Mouse (Mus musculus) forebrain, postnatal 0 days (tissue): Measurements from ENCODE around the gene Slc1a3. TPM values are rescaled to one million over a fixed set of nuclear protein-coding genes. Genes with fewer than 3 reads are reported as not detected.

Experiments
- ATAC-seq: fragments of 200-750 bp; cut with Nextera tagmentation; 2 replicates; pipeline ENCODE4 v1.8.0; 2017; ENCODE audit warnings: mild to moderate bottlenecking, moderate library complexity
- DNase-seq: peaks from one replicate; pipeline ENCODE4 v3.0.0-alpha.2; 2015
- H3K27ac ChIP-seq: fragments of 300-500 bp; sonication (generic); 2 replicates; pipeline ENCODE4 v1.5.1; 2014; ENCODE audit warnings: low read depth, mild to moderate bottlenecking, antibody characterized with exemption, low read length, moderate library complexity, mixed read lengths
- H3K27me3 ChIP-seq: fragments of 300-500 bp; sonication (generic); 2 replicates; pipeline ENCODE4 v1.6.1; 2014; ENCODE audit warnings: mild to moderate bottlenecking, low read length, mixed read lengths; ENCODE audit not compliant: insufficient read depth
- H3K36me3 ChIP-seq: fragments of 300-500 bp; sonication (generic); 2 replicates; pipeline ENCODE4 v1.6.1; 2014; ENCODE audit warnings: mild to moderate bottlenecking, moderate library complexity; ENCODE audit not compliant: insufficient read depth
- H3K4me1 ChIP-seq: fragments of 300-500 bp; sonication (generic); 2 replicates; pipeline ENCODE4 v1.6.1; 2014; ENCODE audit warnings: antibody characterized with exemption; ENCODE audit not compliant: insufficient read depth
- H3K4me2 ChIP-seq: fragments of 300-500 bp; sonication (generic); 2 replicates; pipeline ENCODE4 v1.6.1; 2014; ENCODE audit warnings: low read depth, mild to moderate bottlenecking, moderate library complexity
- H3K4me3 ChIP-seq: fragments of 300-500 bp; sonication (generic); 2 replicates; pipeline ENCODE4 v1.5.1; 2014; ENCODE audit warnings: low read depth, low read length, mixed read lengths
- H3K9ac ChIP-seq: fragments of 300-500 bp; sonication (generic); 2 replicates; pipeline ENCODE4 v1.6.1; 2014; ENCODE audit warnings: mild to moderate bottlenecking
- H3K9me3 ChIP-seq: fragments of 300-500 bp; sonication (generic); 2 replicates; pipeline ENCODE4 v1.6.1; 2016; ENCODE audit warnings: low read length
- CTCF ChIP-seq: sonication (generic); IDR thresholded peaks from 2 replicates; pipeline ENCODE4 v1.5.1; 2016; ENCODE audit warnings: antibody characterized with exemption, control low read depth, low read depth
- WGBS: fragments of 180-500 bp; shearing (Covaris S2); extraction: QIAGEN DNeasy Blood & Tissue Kit; methylation state at CpG from one replicate; pipeline ENCODE4 v1.1.7; 2014; 5-methylcytosine and 5-hydroxymethylcytosine counted together
- polyA plus RNA-seq: library from polyadenylated mRNA; unstranded; fragments of >200 nt; fragmentation: Nextera tagmentation; extraction: Ambion mirVana; gene quantifications from 2 replicates; pipeline ENCODE4 v1.2.1, GENCODE M21; 2015
- total RNA-seq: library from RNA; depleted of rRNA; stranded (reverse); fragments of >200 nt; gene quantifications from 2 replicates; pipeline ENCODE4 v1.2.3, GENCODE M21; 2014

Slc1a3 gene
- total and polyA plus RNA-seq, 2 experiments from 2014 or later: 192 to 234 TPM

DNA sequence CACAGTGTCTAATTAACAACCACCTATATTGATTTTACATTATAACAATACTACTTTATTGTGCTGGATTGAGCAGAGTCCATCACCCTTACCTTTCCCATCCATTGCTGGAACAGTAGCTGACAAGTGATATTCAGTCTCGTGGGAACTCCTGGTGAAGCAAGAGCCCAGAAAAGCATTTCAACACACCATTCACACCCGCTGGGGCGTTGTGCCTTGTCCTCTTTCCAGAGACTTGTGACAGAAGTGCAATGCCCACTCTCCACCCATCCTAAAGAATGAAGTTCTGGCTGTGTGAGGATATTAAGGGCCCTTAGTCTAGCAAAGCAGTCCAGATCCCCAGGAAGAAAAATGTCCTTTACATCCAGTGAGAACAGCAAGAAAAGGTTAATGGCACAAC is 7.9 kb upstream of the Slc1a3 start:
- Histone ChIP-seq H3K4me1 (peaks cover 5% of the 10 kb centered on the region; the same call in 1 of the 2 replicates), H3K4me3 (no peak overlapping the region), H3K36me3 (no peaks in the 10 kb centered on the region), H3K27me3 (no peaks in the 10 kb centered on the region), H3K9ac (no peak overlapping the region), H3K4me2 (no peak overlapping the region), H3K27ac (no peak overlapping the region), H3K9me3 (no peaks in the 10 kb centered on the region)
- no peak for TF ChIP-seq CTCF
- 79% methylated on average over 3 of the region's 3 CpGs for WGBS
- DNase-seq (no peak), ATAC-seq (no peak)

DNA sequence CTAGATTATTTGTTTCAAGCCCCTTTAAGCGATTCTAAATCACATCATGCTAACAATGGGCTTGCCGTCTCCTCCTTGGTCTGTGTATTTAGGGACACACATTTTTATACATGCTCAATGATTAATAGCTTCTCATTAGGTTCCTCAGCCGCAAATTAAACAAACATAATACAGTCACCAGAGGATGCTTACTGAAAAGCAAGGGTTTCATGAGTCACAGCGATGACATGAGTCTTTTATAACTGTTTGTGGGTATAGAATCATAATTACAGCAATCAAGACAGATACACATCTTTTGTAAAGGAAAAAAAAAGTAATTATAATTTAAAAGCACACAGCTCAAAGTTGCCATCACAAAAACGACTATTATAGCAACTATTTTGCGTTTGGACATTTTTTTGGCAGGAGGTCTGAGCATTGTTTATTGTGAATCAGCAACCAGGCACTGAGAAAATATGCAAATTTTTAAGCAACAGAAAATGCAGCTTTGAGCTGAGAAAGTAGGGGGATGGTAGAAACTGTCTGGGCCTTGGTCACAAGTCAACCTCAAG is 6.5 kb upstream of the Slc1a3 start:
- Histone ChIP-seq H3K4me3 (no peak overlapping the region), H3K4me2 (peak overlapping the region; percentile 29; the same call in 1 of the 2 replicates), H3K4me1 (peaks cover 5% of the 10 kb centered on the region; the same call in 1 of the 2 replicates), H3K27ac (no peak overlapping the region), H3K27me3 (no peaks in the 10 kb centered on the region), H3K9me3 (no peaks in the 10 kb centered on the region), H3K36me3 (no peaks in the 10 kb centered on the region), H3K9ac (no peak overlapping the region)
- DNase-seq (peak; percentile 67), ATAC-seq (peak; percentile 68)
- TF ChIP-seq CTCF: no peak
- WGBS: 8% methylated on average over 6 of the region's 6 CpGs

DNA sequence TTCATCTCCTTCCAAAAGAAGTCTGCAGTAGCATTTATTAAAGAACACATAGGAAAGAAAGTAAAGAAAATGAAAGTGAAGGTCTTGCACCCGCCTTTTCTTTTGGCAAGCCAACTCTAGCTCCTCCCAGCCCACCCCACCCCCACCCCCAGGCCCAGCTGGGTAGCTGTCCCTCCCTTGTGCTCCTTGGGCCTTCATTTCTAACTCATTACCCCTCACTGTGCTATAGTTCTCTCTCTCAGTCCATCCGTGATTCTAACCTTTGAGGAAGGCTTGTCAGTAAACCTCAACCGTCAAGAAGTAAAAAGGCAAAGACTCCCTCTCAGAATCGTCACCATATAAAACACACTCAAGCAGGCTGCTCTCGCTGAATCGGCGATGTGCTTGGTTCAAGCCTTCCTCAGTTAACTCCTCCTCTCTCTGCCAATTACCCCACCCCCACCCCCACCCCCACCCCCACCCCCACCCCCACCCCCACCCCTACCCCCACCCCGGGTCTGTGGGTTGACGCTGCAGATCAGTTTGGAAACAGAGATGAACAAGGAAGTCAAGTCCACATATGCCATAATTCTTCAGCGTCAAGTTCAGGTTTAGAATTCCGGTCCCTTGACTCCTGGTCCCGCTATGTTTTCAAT is 5.9 kb upstream of the Slc1a3 start:
- H3K27ac ChIP-seq: no peak overlapping the region
- ATAC-seq: peak; percentile 25

GRCm38 (mm10) chr15:8715666-8716065 is 5.1 kb upstream of the Slc1a3 start:
- Histone ChIP-seq H3K4me3 (no peak overlapping the region), H3K27ac (no peak overlapping the region), H3K9ac (no peak overlapping the region), H3K27me3 (no peaks in the 10 kb centered on the region), H3K4me1 (peaks cover 5% of the 10 kb centered on the region; the same call in 1 of the 2 replicates), H3K4me2 (no peak overlapping the region), H3K9me3 (no peaks in the 10 kb centered on the region), H3K36me3 (no peaks in the 10 kb centered on the region)
- DNase-seq (no peak), ATAC-seq (no peak)
- no peak for TF ChIP-seq CTCF

More for the DNA sequence above, 5.9 kb upstream of the Slc1a3 start:
- H3K36me3 ChIP-seq: no peaks in the 10 kb centered on the region
- peaks cover 5% of the 10 kb centered on the region; the same call in 1 of the 2 replicates for H3K4me1 ChIP-seq
- no peak overlapping the region for H3K9ac ChIP-seq
- no peak for DNase-seq
- no peak for TF ChIP-seq CTCF
- no peaks in the 10 kb centered on the region for H3K27me3 ChIP-seq
- WGBS: 3% methylated on average over 12 of the region's 12 CpGs
- H3K4me2 ChIP-seq: peak overlapping the region; percentile 29
- no peak overlapping the region for H3K4me3 ChIP-seq
- H3K9me3 ChIP-seq: no peaks in the 10 kb centered on the region

DNA sequence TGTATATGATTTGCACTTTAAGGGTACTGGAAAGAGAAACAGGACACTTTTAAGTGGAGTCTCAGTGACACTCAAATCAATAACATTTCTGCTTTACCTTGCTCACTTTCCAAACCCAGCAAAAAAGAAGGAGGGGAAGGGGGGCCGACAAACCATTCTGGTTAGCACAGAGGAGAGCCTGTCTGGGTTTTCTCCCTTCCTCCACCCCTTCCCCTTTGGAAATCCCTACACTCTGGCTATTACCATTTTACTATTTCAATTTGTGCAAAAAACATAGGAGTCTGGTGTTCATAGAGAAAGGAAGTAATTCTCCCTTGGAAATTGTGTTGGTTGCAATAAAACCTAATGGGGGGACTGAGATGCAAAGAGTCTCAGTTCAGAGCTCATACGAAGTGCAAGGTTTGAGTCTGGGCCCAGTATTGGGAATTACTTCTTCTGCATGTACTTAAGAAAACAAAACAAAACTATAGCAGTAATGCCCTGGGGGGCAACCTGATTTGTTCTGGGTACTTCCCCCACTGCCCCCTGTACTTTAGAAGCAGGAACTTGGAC is 1.9 kb upstream of the Slc1a3 start:
- no peaks in the 10 kb centered on the region for H3K9me3 ChIP-seq
- DNase-seq: no peak
- H3K4me3 ChIP-seq: no peak overlapping the region
- no peak for TF ChIP-seq CTCF
- 55% methylated on average over 2 of the region's 2 CpGs for WGBS
- no peak overlapping the region for H3K27ac ChIP-seq
- no peak overlapping the region for H3K4me2 ChIP-seq
- no peak for ATAC-seq
- H3K36me3 ChIP-seq: no peaks in the 10 kb centered on the region
- H3K4me1 ChIP-seq: peaks cover 5% of the 10 kb centered on the region; the same call in 1 of the 2 replicates
- no peaks in the 10 kb centered on the region for H3K27me3 ChIP-seq
- H3K9ac ChIP-seq: no peak overlapping the region

DNA sequence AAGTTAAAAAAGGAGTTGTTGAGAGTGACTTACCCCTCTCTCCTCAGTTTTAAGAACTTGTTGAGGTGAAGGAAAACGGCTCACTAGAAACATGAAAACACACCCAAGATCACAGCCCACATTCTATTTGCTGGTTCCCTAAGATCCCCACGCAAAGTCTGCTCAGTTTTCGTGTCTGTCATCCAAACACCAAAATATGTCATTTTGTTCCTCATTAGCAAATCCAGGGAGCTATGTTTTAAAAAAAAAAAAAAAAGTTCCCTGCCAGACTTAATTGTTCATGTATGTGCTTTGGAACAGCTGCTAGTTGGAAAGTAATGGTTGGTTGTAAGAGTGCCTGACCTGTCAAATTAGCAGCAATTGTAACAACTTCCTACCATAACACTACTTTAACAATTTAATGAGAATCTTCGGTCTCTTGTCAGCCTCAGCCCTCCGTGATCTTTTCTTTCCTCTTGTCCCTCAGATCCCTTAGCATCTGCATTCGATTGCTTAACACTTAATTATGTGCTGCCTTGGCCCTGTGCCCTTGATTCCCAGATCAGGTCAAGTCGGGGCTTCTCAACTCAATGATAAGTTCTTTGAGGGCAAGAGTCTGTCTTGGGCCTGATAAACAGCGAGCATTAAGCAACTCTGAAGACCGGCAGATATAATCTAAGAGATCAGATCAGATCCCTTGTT is 1.2 kb upstream of the Slc1a3 start:
- no peak overlapping the region for H3K4me3 ChIP-seq
- no peak overlapping the region for H3K4me2 ChIP-seq

GRCm38 (mm10) chr15:8709578-8709977 is 986 bp downstream of the Slc1a3 start:
- H3K4me2 ChIP-seq: peak overlapping the region; percentile 91
- no peak for TF ChIP-seq CTCF
- H3K4me3 ChIP-seq: peak overlapping the region; percentile 61
- no peaks in the 10 kb centered on the region for H3K27me3 ChIP-seq
- H3K4me1 ChIP-seq: no peaks in the 10 kb centered on the region
- H3K27ac ChIP-seq: no peak overlapping the region
- peak overlapping the region; percentile 59 for H3K9ac ChIP-seq
- no peaks in the 10 kb centered on the region for H3K9me3 ChIP-seq
- peak; percentile 49; the same call in 1 of the 2 replicates for ATAC-seq
- 2% methylated on average over 11 of the region's 11 CpGs for WGBS
- DNase-seq: peak; percentile 52
- no peaks in the 10 kb centered on the region for H3K36me3 ChIP-seq

More for the DNA sequence above, 1.2 kb upstream of the Slc1a3 start:
- no peak overlapping the region for H3K27ac ChIP-seq
- no peaks in the 10 kb centered on the region for H3K27me3 ChIP-seq
- H3K9ac ChIP-seq: no peak overlapping the region
- no peaks in the 10 kb centered on the region for H3K36me3 ChIP-seq
- 45% methylated on average over 9 of the region's 9 CpGs for WGBS
- H3K4me1 ChIP-seq: peaks cover 5% of the 10 kb centered on the region; the same call in 1 of the 2 replicates
- H3K9me3 ChIP-seq: no peaks in the 10 kb centered on the region
- TF ChIP-seq CTCF: no peak
- no peak for DNase-seq
- no peak for ATAC-seq
